Mouse (Mus musculus) myocyte (in vitro differentiated cells): ENCODE data around the gene 1700001C19Rik.

Source experiments
- POLR2A ChIP-seq: IDR thresholded peaks from one replicate; pipeline ENCODE4 v1.6.1; 2011; ENCODE audit warnings: low read depth, mild to moderate bottlenecking, control low read depth, moderate library complexity; ENCODE audit not compliant: insufficient read length
- REST ChIP-seq: IDR thresholded peaks from one replicate; pipeline ENCODE4 v1.6.1; 2011; ENCODE audit warnings: mild to moderate bottlenecking, control low read depth, moderate library complexity; ENCODE audit not compliant: insufficient read depth, insufficient read length

GRCm38 (mm10) chr17:47424186-47424585 lies 13.0 kb downstream of the 1700001C19Rik start:
- no peak for TF ChIP-seq REST
- no peak for TF ChIP-seq POLR2A
